Mouse (Mus musculus) CH12.LX (cell line): Measurements from ENCODE around the gene Hist1h3c. TPM values are rescaled to one million over a fixed set of nuclear protein-coding genes. Genes with fewer than 3 reads are reported as not detected.
"Not testable (repeated sequence)": the region's sequence is repeated elsewhere in the genome, so short reads cannot be mapped to it uniquely, and the experiment has no call there.

Experiments used
- DNase-seq: peaks from one replicate; pipeline ENCODE4 v3.0.0-alpha.2; 2013; ENCODE audit errors: extremely low read depth
- H3K27ac ChIP-seq: 2 replicates; pipeline ENCODE4 v1.5.1; 2012; ENCODE audit warnings: low read depth, mild to moderate bottlenecking, control low read depth, moderate library complexity; ENCODE audit not compliant: insufficient read depth
- H3K27me3 ChIP-seq: replicated peaks from 2 replicates; pipeline ENCODE3; 2012; ENCODE audit warnings: inconsistent platforms
- H3K36me3 ChIP-seq, 2 experiments: replicated peaks in 1 of 2; 2 replicates each; pipeline versions ENCODE3 to v1.6.1; 2012; ENCODE audit warnings: inconsistent platforms in 1 of 2, low read length in 1 of 2, mild to moderate bottlenecking in 1 of 2, mixed read lengths in 1 of 2, moderate library complexity in 1 of 2; ENCODE audit not compliant: control insufficient read depth in 1 of 2, insufficient read depth in 1 of 2
- H3K4me1 ChIP-seq, 2 experiments: 2 replicates each; pipeline ENCODE4 v1.6.1; 2012; ENCODE audit warnings: inconsistent platforms in 1 of 2, moderate library complexity in 1 of 2; ENCODE audit not compliant: insufficient read depth in 2 of 2, control insufficient read depth in 1 of 2
- H3K4me2 ChIP-seq: 2 replicates; pipeline ENCODE4 v1.6.1; 2012; ENCODE audit warnings: low read depth, mild to moderate bottlenecking, control low read depth; ENCODE audit not compliant: poor library complexity, insufficient read depth, severe bottlenecking
- H3K4me3 ChIP-seq, 3 experiments: fragments of 150-350 bp in 1 of 3; sonication (generic) in 1 of 3; replicated peaks in 1 of 3; 2 replicates each; pipeline versions ENCODE3 to v1.5.1; 2011 to 2012; ENCODE audit warnings: low read depth in 2 of 3, low read length in 2 of 3, mild to moderate bottlenecking in 2 of 3, moderate library complexity in 2 of 3, control low read depth in 1 of 3, improper control_type of control experiment in 1 of 3, inconsistent platforms in 1 of 3, mixed read lengths in 1 of 3; ENCODE audit not compliant: poor library complexity in 1 of 3
- H3K79me2 ChIP-seq: replicated peaks from 2 replicates; pipeline ENCODE4 v1.6.1; 2012; ENCODE audit warnings: mild to moderate bottlenecking, moderate library complexity; ENCODE audit not compliant: control insufficient read depth, poor library complexity, insufficient read depth, severe bottlenecking; ENCODE audit errors: extremely low read depth
- H3K9ac ChIP-seq: 2 replicates; pipeline ENCODE4 v1.6.1; 2012; ENCODE audit warnings: low read depth, mild to moderate bottlenecking, control low read depth, moderate library complexity; ENCODE audit not compliant: insufficient read depth
- H3K9me3 ChIP-seq: replicated peaks from 2 replicates; pipeline ENCODE3; 2012; ENCODE audit warnings: low read length, inconsistent platforms, mixed read lengths
- CHD2 ChIP-seq: IDR thresholded peaks from 2 replicates; pipeline ENCODE4 v1.6.1; 2011; ENCODE audit warnings: low read length, improper control_type of control experiment
- HCFC1 ChIP-seq: IDR thresholded peaks from 2 replicates; pipeline ENCODE4 v1.6.1; 2012; ENCODE audit warnings: low read depth, mild to moderate bottlenecking, inconsistent platforms, low read length, improper control_type of control experiment
- NELFE ChIP-seq: IDR thresholded peaks from 2 replicates; pipeline ENCODE4 v1.6.1; 2011; ENCODE audit warnings: low read depth, low read length, improper control_type of control experiment
- PAX5 ChIP-seq: IDR thresholded peaks from 2 replicates; pipeline ENCODE4 v1.6.1; 2012; ENCODE audit warnings: low read length, inconsistent platforms, mixed read lengths
- POLR2A ChIP-seq: IDR thresholded peaks from 2 replicates; pipeline ENCODE4 v1.6.1; 2011; ENCODE audit warnings: low read depth, mild to moderate bottlenecking, improper control_type of control experiment, low read length
- POLR2AphosphoS2 ChIP-seq: IDR thresholded peaks from 2 replicates; pipeline ENCODE4 v1.6.1; 2011; ENCODE audit warnings: low read depth, low read length, improper control_type of control experiment
- SIN3A ChIP-seq: IDR thresholded peaks from 2 replicates; pipeline ENCODE4 v1.6.1; 2012; ENCODE audit warnings: low read length, improper control_type of control experiment, inconsistent platforms
- TBP ChIP-seq: conservative IDR thresholded peaks from 2 replicates; pipeline ENCODE4 v1.6.1; 2011; ENCODE audit warnings: low read depth, low read length, improper control_type of control experiment
- TCF12 ChIP-seq: IDR thresholded peaks from 2 replicates; pipeline ENCODE4 v1.6.1; 2014; ENCODE audit warnings: low read depth, mild to moderate bottlenecking, inconsistent platforms, low read length, improper control_type of control experiment
- UBTF ChIP-seq: IDR thresholded peaks from 2 replicates; pipeline ENCODE4 v1.6.1; 2012; ENCODE audit warnings: low read depth, mild to moderate bottlenecking, inconsistent platforms, low read length, improper control_type of control experiment, moderate library complexity
- ZMIZ1 ChIP-seq: IDR thresholded peaks from 2 replicates; pipeline ENCODE4 v1.6.1; 2012; ENCODE audit warnings: low read depth, mild to moderate bottlenecking, inconsistent platforms, low read length, improper control_type of control experiment
- ZNF384 ChIP-seq: IDR thresholded peaks from 2 replicates; pipeline ENCODE4 v1.6.1; 2012; ENCODE audit warnings: low read depth, low read length, improper control_type of control experiment, inconsistent platforms
- dilution Hi-C: fragments of 300-500 bp; cut with MboI; formaldehyde crosslinking; loops from 2 replicates; pipeline ENCODE4 v1.14.3; 2020; ENCODE audit warnings: low sequenced_read_pairs; ENCODE audit not compliant: extremely low pct_unique_long_range_greater_than_20kb, extremely low pct_ligation_motif_present
- in situ Hi-C: fragments of 300-500 bp; cut with MboI; formaldehyde crosslinking; loops from 3 replicates; pipeline ENCODE4 v1.14.3; 2019; ENCODE audit warnings: low sequenced_read_pairs, low pct_ligation_motif_present, low pct_unique_long_range_greater_than_20kb, mixed read lengths
- polyA plus RNA-seq: library from polyadenylated mRNA; unstranded; fragments of >175 nt; gene quantifications from 2 replicates; pipeline ENCODE4 v1.2.1, GENCODE M21; 2012; ENCODE audit warnings: low read depth; ENCODE audit not compliant: insufficient read length
- total RNA-seq, 2 experiments: library from RNA; depleted of rRNA; stranded (reverse); fragments of 300-350 nt in 1 of 2; fragments of >200 nt in 1 of 2; gene quantifications; 2 replicates each; pipeline ENCODE4 v1.2.3; 2012 to 2014

Hist1h3c gene
- total and polyA plus RNA-seq, 3 experiments: 7.3 to 1,847 (median 73.1) TPM

DNA sequence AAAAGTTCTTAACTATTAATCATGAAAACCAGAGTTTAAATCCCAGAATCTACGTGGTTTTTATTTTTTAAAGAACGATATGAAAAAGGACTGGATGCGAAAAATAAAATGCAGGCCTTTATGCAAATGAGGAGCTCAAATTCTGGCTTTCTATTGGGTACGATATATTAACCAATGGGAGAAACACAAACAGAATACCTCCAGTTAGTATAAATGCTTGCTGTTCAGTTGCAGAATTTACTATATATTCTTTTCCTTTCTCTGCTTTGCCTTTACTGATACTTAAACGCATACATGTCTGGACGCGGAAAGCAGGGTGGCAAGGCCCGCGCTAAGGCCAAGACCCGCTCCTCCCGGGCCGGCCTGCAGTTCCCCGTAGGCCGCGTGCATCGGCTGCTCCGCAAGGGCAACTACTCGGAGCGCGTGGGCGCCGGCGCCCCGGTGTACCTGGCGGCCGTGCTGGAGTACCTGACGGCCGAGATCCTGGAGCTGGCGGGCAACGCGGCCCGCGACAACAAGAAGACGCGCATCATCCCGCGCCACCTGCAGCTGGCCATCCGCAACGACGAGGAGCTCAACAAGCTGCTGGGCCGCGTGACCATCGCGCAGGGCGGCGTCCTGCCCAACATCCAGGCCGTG lies 5.6 kb upstream of the Hist1h3c start, which contains the start of gene Hist1h2ab:
TSS of gene Hist1h2ab (plus strand) at position 288 of the 639 bp plus-strand sequence.
- not testable (repeated sequence) for H3K79me2 ChIP-seq
- peak; percentile 82 for DNase-seq
- H3K4me1 ChIP-seq: peaks cover 0 to 34% of the 10 kb centered on the region in 2 experiments; a peak in 2 of 4 replicates

DNA sequence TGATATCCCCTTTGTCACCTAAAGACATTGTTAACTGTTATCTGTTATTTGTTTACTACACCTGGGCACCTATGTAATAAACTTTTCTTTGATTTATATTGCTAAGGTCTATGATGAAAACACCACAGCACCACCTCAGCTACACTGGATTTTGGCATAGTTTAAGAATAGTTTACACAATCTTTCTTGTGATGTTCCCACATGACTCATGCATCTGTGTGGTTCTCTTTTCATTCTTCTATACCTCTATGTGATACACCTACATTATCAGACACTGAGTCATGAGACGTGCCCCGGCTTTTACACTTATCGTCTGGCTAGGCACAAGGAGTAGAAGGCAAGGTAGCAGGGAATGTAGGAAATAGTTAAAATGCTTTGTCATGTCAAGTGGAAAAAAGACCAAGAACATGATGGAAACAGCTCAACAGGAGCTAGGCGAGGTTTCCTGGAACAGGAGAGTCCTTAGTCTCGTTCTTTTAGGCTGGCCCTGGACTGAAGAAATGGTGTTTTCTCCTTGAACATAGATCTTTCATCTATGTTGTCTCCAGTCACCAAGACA lies 4.2 kb upstream of the Hist1h3c start:
- Histone ChIP-seq H3K27ac (peak overlapping the region; percentile 65), H3K4me3 (no peak overlapping the region), H3K9ac (no peak overlapping the region), H3K4me1 (peaks cover 0 to 22% of the 10 kb centered on the region in 2 experiments; a peak in 2 of 4 replicates), H3K4me2 (no peak overlapping the region), H3K36me3 (no peaks in the 10 kb centered on the region), H3K9me3 (no peaks in the 10 kb centered on the region), H3K79me2 (no peaks in the 10 kb centered on the region), H3K27me3 (no peaks in the 10 kb centered on the region)
- TF ChIP-seq ZNF384 (no peak), PAX5 (no peak)
- DNase-seq: no peak
- in situ Hi-C loops (loop anchor here (25.0 kb wide), 1 partner anchor 1712 kb away; the partner anchor contains the start of genes Hist1h2ag, Hist1h2ah, Hist1h2bj and Hist1h2bk), dilution Hi-C loops (loop anchor here (10.0 kb wide), 1 partner anchor 55 kb away; the partner anchor contains the start of genes Hist1h1t and Hist1h4c)

More for the DNA sequence above, 5.6 kb upstream of the Hist1h3c start, which contains the start of gene Hist1h2ab:
- H3K9me3 ChIP-seq, dilution Hi-C loops, H3K36me3 ChIP-seq, H3K27me3 ChIP-seq: not testable (repeated sequence)
- Histone ChIP-seq H3K9ac (peak within 1 kb of the TSS; percentile 84), H3K4me3 (peak within 1 kb of the TSS in 2 of 3 experiments; percentile 34 to 40), H3K4me2 (peak within 1 kb of the TSS; percentile 70; the same call in 1 of the 2 replicates), H3K27ac (peak within 1 kb of the TSS; percentile 95)
- TF ChIP-seq ZMIZ1 (peak; percentile 99), SIN3A (0 out of 2 replicates have a peak, but pooled peaks have one; percentile 76), NELFE (peak; percentile 99), POLR2A (peak; percentile 99), CHD2 (peak; percentile 86), TBP (peak; percentile 99), TCF12 (peak; percentile 90), POLR2AphosphoS2 (peak; percentile 97), UBTF (peak; percentile 99), HCFC1 (peak; percentile 59)
- in situ Hi-C loops: loop anchor here (25.0 kb wide), 1 partner anchor 1714 kb away; the partner anchor contains the start of genes Hist1h2ag, Hist1h2ah, Hist1h2bj and Hist1h2bk
